Mouse (Mus musculus): ENCODE measurements around the gene Stard3. TPM values are rescaled to one million over a fixed set of nuclear protein-coding genes. Genes with fewer than 3 reads are reported as not detected.
A peak's percentile ranks its signal among the peaks of the same experiment; 100 is the strongest.
"Not testable (repeated sequence)": the region's sequence is repeated elsewhere in the genome, so short reads cannot be mapped to it uniquely, and the experiment has no call there.

Gene Stard3
- polyA plus RNA-seq, 1 experiment from 2014 or later: 41.5 TPM

DNA sequence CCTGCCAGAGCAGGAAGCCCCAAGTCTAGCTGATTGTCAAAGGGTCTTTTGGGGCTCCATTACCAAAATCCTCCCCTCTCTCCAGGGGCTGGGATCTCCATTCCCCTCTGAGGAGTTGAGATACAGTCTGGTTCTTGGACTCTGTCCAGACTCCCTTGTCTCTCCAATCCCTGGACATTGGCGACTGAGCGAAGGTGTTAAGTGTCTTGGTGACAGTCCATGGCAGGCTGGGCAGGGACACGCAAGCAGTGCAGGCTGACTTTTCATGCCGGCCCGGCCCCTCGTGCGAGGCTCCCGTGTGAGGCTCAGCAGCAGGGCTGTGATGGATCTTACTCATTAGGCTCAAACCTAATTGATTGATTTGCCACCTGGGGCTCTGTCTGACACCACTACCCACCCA is 16.1 kb downstream of the Stard3 start:
- H3K36me3 ChIP-seq (ENCODE audit: control insufficient read depth, insufficient read depth, low read length): peaks cover 19% of the 10 kb centered on the region
- 85% methylated on average over 8 of the region's 8 CpGs for WGBS
- no peak overlapping the region for H3K4me2 ChIP-seq
- no peaks in the 10 kb centered on the region for H3K9me3 ChIP-seq (ENCODE audit: control insufficient read depth, low read length)
- no peak overlapping the region for H3K27ac ChIP-seq (ENCODE audit: low read depth, low read length)
- no peak overlapping the region for H3K4me3 ChIP-seq (ENCODE audit: low read depth, low read length)
- ATAC-seq (ENCODE audit: low FRiP score) (no peak), DNase-seq (ENCODE audit: low spot score, missing footprints) (peak; percentile 44)
- no peak overlapping the region for H3K9ac ChIP-seq (ENCODE audit: low read length)
- H3K4me1 ChIP-seq (ENCODE audit: control insufficient read depth, insufficient read depth, low read length): peaks cover 21% of the 10 kb centered on the region
- no peaks in the 10 kb centered on the region for H3K27me3 ChIP-seq (ENCODE audit: control insufficient read depth, insufficient read depth, low read length)

- peaks cover 9% of the 10 kb centered on the region for H3K4me1 ChIP-seq (ENCODE audit: control insufficient read depth, insufficient read depth, low read length)
- DNase-seq (ENCODE audit: low spot score, missing footprints) (peak; percentile 35), ATAC-seq (ENCODE audit: low FRiP score) (no peak)
- H3K27ac ChIP-seq (ENCODE audit: low read depth, low read length): no peak overlapping the region
- H3K4me2 ChIP-seq: no peak overlapping the region
- 71% methylated on average over 5 of the region's 5 CpGs for WGBS
- no peak overlapping the region for H3K4me3 ChIP-seq (ENCODE audit: low read depth, low read length)
- no peaks in the 10 kb centered on the region for H3K27me3 ChIP-seq (ENCODE audit: control insufficient read depth, insufficient read depth, low read length)
- H3K9me3 ChIP-seq (ENCODE audit: control insufficient read depth, low read length): no peaks in the 10 kb centered on the region
- H3K36me3 ChIP-seq (ENCODE audit: control insufficient read depth, insufficient read depth, low read length): peaks cover 27% of the 10 kb centered on the region
- H3K9ac ChIP-seq (ENCODE audit: low read length): no peak overlapping the region
Observed at GRCm38 (mm10) chr11:98376756-98377155, 18.6 kb downstream of the Stard3 start.

DNA sequence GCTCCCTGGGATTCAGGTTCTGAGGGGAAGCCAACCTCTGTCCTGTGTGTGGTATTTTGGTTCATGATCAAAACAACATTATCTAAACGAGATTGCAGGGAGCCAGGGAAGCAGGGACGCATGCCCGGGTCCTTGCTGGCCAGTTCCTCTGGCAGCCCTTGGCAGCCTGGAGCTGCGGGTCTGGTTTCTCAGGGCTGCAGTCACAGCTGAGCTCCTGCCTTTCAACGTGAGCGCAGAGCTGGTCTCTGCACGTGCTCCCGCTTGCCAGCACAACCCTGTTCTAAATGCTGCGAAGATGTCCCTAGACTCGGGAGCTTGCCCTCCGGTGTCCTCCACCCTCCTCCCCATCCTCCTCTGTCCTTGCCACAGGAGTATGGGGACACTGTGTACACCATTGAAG is 19.6 kb downstream of the Stard3 start:
- no peak for ATAC-seq (ENCODE audit: low FRiP score)
- no peak overlapping the region for H3K4me2 ChIP-seq
- peak; percentile 10 for DNase-seq (ENCODE audit: low spot score, missing footprints)
- H3K4me1 ChIP-seq (ENCODE audit: control insufficient read depth, insufficient read depth, low read length): peaks cover under 1% of the 10 kb centered on the region
- no peak overlapping the region for H3K9ac ChIP-seq (ENCODE audit: low read length)
- no peaks in the 10 kb centered on the region for H3K27me3 ChIP-seq (ENCODE audit: control insufficient read depth, insufficient read depth, low read length)
- peaks cover 27% of the 10 kb centered on the region for H3K36me3 ChIP-seq (ENCODE audit: control insufficient read depth, insufficient read depth, low read length)
- H3K27ac ChIP-seq (ENCODE audit: low read depth, low read length): no peak overlapping the region
- no peak overlapping the region for H3K4me3 ChIP-seq (ENCODE audit: low read depth, low read length)
- no peaks in the 10 kb centered on the region for H3K9me3 ChIP-seq (ENCODE audit: control insufficient read depth, low read length)
- WGBS: 85% methylated on average over 11 of the region's 11 CpGs

- DNase-seq (ENCODE audit: low spot score, missing footprints): peak; percentile 49
- WGBS: 87% methylated on average over 7 of the region's 7 CpGs
- H3K36me3 ChIP-seq (ENCODE audit: control insufficient read depth, insufficient read depth, low read length): peaks cover 27% of the 10 kb centered on the region
- no peak for ATAC-seq (ENCODE audit: low FRiP score)
- no peak overlapping the region for H3K4me2 ChIP-seq
- H3K4me1 ChIP-seq (ENCODE audit: control insufficient read depth, insufficient read depth, low read length): no peaks in the 10 kb centered on the region
- no peak overlapping the region for H3K27ac ChIP-seq (ENCODE audit: low read depth, low read length)
- H3K4me3 ChIP-seq (ENCODE audit: low read depth, low read length): no peak overlapping the region
- H3K9me3 ChIP-seq (ENCODE audit: control insufficient read depth, low read length): no peaks in the 10 kb centered on the region
- no peak overlapping the region for H3K9ac ChIP-seq (ENCODE audit: low read length)
- no peaks in the 10 kb centered on the region; the same call in 1 of the 2 replicates for H3K27me3 ChIP-seq (ENCODE audit: control insufficient read depth, insufficient read depth, low read length)
Observed at GRCm38 (mm10) chr11:98379379-98379778, 21.2 kb downstream of the Stard3 start.

DNA sequence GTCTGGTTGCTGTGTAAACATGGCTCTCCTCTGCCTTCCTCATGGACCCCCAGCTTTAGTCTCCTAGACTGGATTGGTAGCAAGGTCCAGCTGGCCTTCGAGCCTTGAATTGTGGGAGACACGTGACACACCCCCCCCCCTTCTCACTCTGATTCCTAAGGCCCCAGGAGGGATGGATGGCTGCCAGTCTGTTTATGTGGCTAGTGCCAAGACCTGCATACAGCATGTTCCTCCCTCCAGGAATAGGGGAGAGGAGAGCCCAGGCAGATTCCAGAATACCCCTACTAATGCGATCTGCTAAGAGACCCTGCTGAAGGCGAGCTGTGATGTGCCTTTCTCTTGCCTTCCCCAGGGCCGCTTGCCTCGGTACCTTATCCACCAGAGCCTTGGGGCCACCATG is 21.9 kb downstream of the Stard3 start:
- DNase-seq (ENCODE audit: low spot score, missing footprints): peak; percentile 70
- WGBS: 85% methylated on average over 6 of the region's 6 CpGs
- no peaks in the 10 kb centered on the region for H3K9me3 ChIP-seq (ENCODE audit: control insufficient read depth, low read length)
- peaks cover 4% of the 10 kb centered on the region; the same call in 1 of the 2 replicates for H3K27me3 ChIP-seq (ENCODE audit: control insufficient read depth, insufficient read depth, low read length)
- no peak for ATAC-seq (ENCODE audit: low FRiP score)
- no peak overlapping the region for H3K9ac ChIP-seq (ENCODE audit: low read length)
- H3K4me3 ChIP-seq (ENCODE audit: low read depth, low read length): no peak overlapping the region
- H3K4me1 ChIP-seq (ENCODE audit: control insufficient read depth, insufficient read depth, low read length): no peaks in the 10 kb centered on the region
- no peak overlapping the region for H3K4me2 ChIP-seq
- no peak overlapping the region for H3K27ac ChIP-seq (ENCODE audit: low read depth, low read length)
- peaks cover 27% of the 10 kb centered on the region for H3K36me3 ChIP-seq (ENCODE audit: control insufficient read depth, insufficient read depth, low read length)

- no peak overlapping the region for H3K4me2 ChIP-seq
- peaks cover 16% of the 10 kb centered on the region for H3K27me3 ChIP-seq (ENCODE audit: control insufficient read depth, insufficient read depth, low read length)
- H3K9me3 ChIP-seq (ENCODE audit: control insufficient read depth, low read length): no peaks in the 10 kb centered on the region
- DNase-seq (ENCODE audit: low spot score, missing footprints) (no peak), ATAC-seq (ENCODE audit: low FRiP score) (no peak)
- 95% methylated on average over 2 of the region's 2 CpGs for WGBS
- no peak overlapping the region for H3K9ac ChIP-seq (ENCODE audit: low read length)
- H3K27ac ChIP-seq (ENCODE audit: low read depth, low read length): no peak overlapping the region
- no peaks in the 10 kb centered on the region for H3K4me1 ChIP-seq (ENCODE audit: control insufficient read depth, insufficient read depth, low read length)
- peaks cover 27% of the 10 kb centered on the region for H3K36me3 ChIP-seq (ENCODE audit: control insufficient read depth, insufficient read depth, low read length)
- no peak overlapping the region for H3K4me3 ChIP-seq (ENCODE audit: low read depth, low read length)
Observed at GRCm38 (mm10) chr11:98381651-98382050, 23.5 kb downstream of the Stard3 start.

DNA sequence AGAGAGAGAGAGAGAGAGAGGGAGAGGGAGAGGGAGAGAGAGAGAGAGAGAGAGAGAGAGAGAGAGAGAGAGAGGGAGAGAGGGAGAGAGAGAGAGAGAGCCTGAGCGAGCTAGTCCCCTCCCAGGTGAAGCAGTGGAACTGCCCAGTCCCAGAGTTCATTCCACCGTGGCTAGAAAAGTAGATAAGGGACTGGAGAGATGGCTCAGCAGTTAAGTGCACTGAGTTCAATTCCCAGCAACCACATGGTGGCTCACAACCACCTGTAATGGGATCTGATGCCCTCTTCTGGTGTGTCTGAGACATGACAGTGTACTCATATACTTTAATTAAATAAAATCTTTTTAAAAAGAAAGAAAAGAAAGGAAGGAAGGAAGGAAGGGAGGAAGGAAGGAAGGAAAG is 24.2 kb downstream of the Stard3 start:
- WGBS: 69% methylated on average over 2 of the region's 2 CpGs
- Histone ChIP-seq H3K27me3 (ENCODE audit: control insufficient read depth, insufficient read depth, low read length) (peaks cover 21% of the 10 kb centered on the region), H3K36me3 (ENCODE audit: control insufficient read depth, insufficient read depth, low read length) (peaks cover 20% of the 10 kb centered on the region)
- ATAC-seq (ENCODE audit: low FRiP score); H3K27ac ChIP-seq (ENCODE audit: low read depth, low read length); H3K4me1 ChIP-seq (ENCODE audit: control insufficient read depth, insufficient read depth, low read length); H3K9me3 ChIP-seq (ENCODE audit: control insufficient read depth, low read length); H3K4me2 ChIP-seq; H3K9ac ChIP-seq (ENCODE audit: low read length); H3K4me3 ChIP-seq (ENCODE audit: low read depth, low read length): not testable (repeated sequence)
- DNase-seq (ENCODE audit: low spot score, missing footprints): peak; percentile 8

- Histone ChIP-seq H3K9ac (ENCODE audit: low read length) (no peak within 1 kb of the TSS), H3K27ac (ENCODE audit: low read depth, low read length) (no peak within 1 kb of the TSS), H3K36me3 (ENCODE audit: control insufficient read depth, insufficient read depth, low read length) (peaks cover 9% of the 10 kb centered on the region), H3K4me3 (ENCODE audit: low read depth, low read length) (no peak within 1 kb of the TSS), H3K4me1 (ENCODE audit: control insufficient read depth, insufficient read depth, low read length) (no peaks in the 10 kb centered on the region), H3K27me3 (ENCODE audit: control insufficient read depth, insufficient read depth, low read length) (peaks cover 23% of the 10 kb centered on the region), H3K4me2 (no peak within 1 kb of the TSS), H3K9me3 (ENCODE audit: control insufficient read depth, low read length) (no peaks in the 10 kb centered on the region)
- DNase-seq (ENCODE audit: low spot score, missing footprints) (peak; percentile 73), ATAC-seq (ENCODE audit: low FRiP score) (no peak)
- 63% methylated on average over 14 of the region's 14 CpGs for WGBS
Observed at GRCm38 (mm10) chr11:98383261-98384030, 25.3 kb downstream of the Stard3 start, which contains the start of gene Tcap. Tcap (plus strand) TSS chr11:98383811.

- no peak for ATAC-seq (ENCODE audit: low FRiP score)
- Histone ChIP-seq H3K27me3 (ENCODE audit: control insufficient read depth, insufficient read depth, low read length) (peaks cover 23% of the 10 kb centered on the region), H3K36me3 (ENCODE audit: control insufficient read depth, insufficient read depth, low read length) (peaks cover 8% of the 10 kb centered on the region; the same call in 1 of the 2 replicates), H3K4me1 (ENCODE audit: control insufficient read depth, insufficient read depth, low read length) (no peaks in the 10 kb centered on the region), H3K27ac (ENCODE audit: low read depth, low read length) (no peak overlapping the region), H3K9me3 (ENCODE audit: control insufficient read depth, low read length) (no peaks in the 10 kb centered on the region), H3K9ac (ENCODE audit: low read length) (no peak overlapping the region), H3K4me3 (ENCODE audit: low read depth, low read length) (no peak overlapping the region), H3K4me2 (no peak overlapping the region)
- 67% methylated on average over 20 of the region's 20 CpGs for WGBS
- DNase-seq (ENCODE audit: low spot score, missing footprints): peak; percentile 64
Observed at GRCm38 (mm10) chr11:98384216-98384615, 26.0 kb downstream of the Stard3 start.

Data from midbrain, embryonic 11.5 days (tissue).